Mouse (Mus musculus): ENCODE measurements around the gene Vmn1r84. TPM values are rescaled to one million over a fixed set of nuclear protein-coding genes. Genes with fewer than 3 reads are reported as not detected.

Gene Vmn1r84
- polyA plus RNA-seq (2015; fragmentation: Nextera tagmentation; extraction: Ambion mirVana) = not detected in 2 replicates

DNA sequence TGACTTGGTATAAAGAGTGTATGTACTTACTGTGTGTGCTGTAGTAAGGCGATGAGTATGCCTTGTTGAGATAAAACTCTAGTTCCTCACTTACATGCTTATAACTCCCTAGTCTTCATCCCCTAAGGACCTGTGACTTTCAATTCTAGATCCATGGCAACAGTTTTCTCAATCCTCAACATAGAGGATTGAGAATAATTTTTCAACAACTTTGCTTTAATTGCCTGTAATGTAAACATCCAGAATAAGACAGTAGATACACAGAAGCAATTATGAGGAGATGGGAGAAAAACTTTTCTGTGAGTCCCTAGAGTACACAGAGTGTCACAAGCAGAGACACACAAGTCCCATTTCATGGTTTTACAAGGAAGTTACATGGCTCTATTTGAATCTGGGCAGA lies at the start of gene Vmn1r84:
Gene Vmn1r84 (minus strand): TSS at position 101 of the 400 bp plus-strand sequence.
- Histone ChIP-seq H3K9ac (no peak within 1 kb of the TSS), H3K36me3 (no peaks in the 10 kb centered on the region), H3K27ac (no peak within 1 kb of the TSS), H3K27me3 (no peaks in the 10 kb centered on the region), H3K4me2 (no peak within 1 kb of the TSS), H3K4me1 (no peaks in the 10 kb centered on the region), H3K9me3 (peaks cover 3% of the 10 kb centered on the region; the same call in 1 of the 2 replicates), H3K4me3 (no peak within 1 kb of the TSS)
- ATAC-seq (ENCODE audit: insufficient number of reproducible peaks, insufficient read depth, low FRiP score, low TSS enrichment, low read depth) = no peak
- 60% methylated on average over 1 of the region's 1 CpGs for WGBS

DNA sequence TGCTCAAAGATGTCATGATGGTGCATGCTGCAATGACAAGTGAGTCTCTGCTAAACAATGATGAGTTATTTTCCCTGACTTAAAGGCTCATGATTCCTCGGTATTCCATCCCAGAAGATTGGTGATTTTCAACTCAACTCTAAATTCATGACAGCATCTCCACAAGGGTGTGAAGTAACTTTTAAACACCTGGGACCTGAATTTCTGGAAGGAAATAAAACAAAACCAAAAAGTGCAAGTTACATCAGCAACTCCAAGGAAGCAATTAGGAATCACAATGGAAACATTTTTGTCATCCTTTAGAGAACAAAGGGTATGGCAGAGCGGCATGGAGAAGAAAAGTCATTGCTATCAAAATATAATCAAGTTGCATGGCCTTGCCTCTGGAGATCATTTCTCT lies 39.7 kb downstream of the Vmn1r84 start, which contains the start of gene Vmn1r83:
Gene Vmn1r83 (minus strand): TSS at position 101 of the 400 bp plus-strand sequence.
- peaks cover 15% of the 10 kb centered on the region for H3K9me3 ChIP-seq
- ATAC-seq (ENCODE audit: insufficient number of reproducible peaks, insufficient read depth, low FRiP score, low TSS enrichment, low read depth) = no peak
- H3K4me2 ChIP-seq = no peak within 1 kb of the TSS
- H3K4me3 ChIP-seq = no peak within 1 kb of the TSS
- no peaks in the 10 kb centered on the region for H3K27me3 ChIP-seq
- H3K4me1 ChIP-seq = no peaks in the 10 kb centered on the region
- H3K27ac ChIP-seq = no peak within 1 kb of the TSS
- WGBS = 83% methylated on average over 2 of the region's 2 CpGs
- H3K36me3 ChIP-seq = no peaks in the 10 kb centered on the region
- no peak within 1 kb of the TSS for H3K9ac ChIP-seq

Small RNAs within 50 kb of the gene (microRNA-seq; reads per million reads assigned to microRNA genes)
- not detected for gene Gm23521

Other genes starting within 250 kb of the Vmn1r84 start
- gene Vmn1r78, start 219.0 kb downstream of the Vmn1r84 start, polyA plus RNA-seq (2015; fragmentation: Nextera tagmentation; extraction: Ambion mirVana) = not detected in 2 replicates
- gene Vmn1r79, start 198.0 kb downstream of the Vmn1r84 start, polyA plus RNA-seq (2015; fragmentation: Nextera tagmentation; extraction: Ambion mirVana) = not detected in 2 replicates
- gene Vmn1r80, start 180.0 kb downstream of the Vmn1r84 start, polyA plus RNA-seq (2015; fragmentation: Nextera tagmentation; extraction: Ambion mirVana) = not detected in 2 replicates
- not detected in 2 replicates for gene Vmn1r81, start 101.0 kb downstream of the Vmn1r84 start, polyA plus RNA-seq (2015; fragmentation: Nextera tagmentation; extraction: Ambion mirVana)
- not detected in 2 replicates for gene Vmn1r82, start 68.8 kb downstream of the Vmn1r84 start, polyA plus RNA-seq (2015; fragmentation: Nextera tagmentation; extraction: Ambion mirVana)
- not detected in 2 replicates for gene Vmn1r83, start 39.8 kb downstream of the Vmn1r84 start, polyA plus RNA-seq (2015; fragmentation: Nextera tagmentation; extraction: Ambion mirVana)
- 5.5 and 5.8 TPM in 2 replicates for gene Zfp551, start 53.5 kb upstream of the Vmn1r84 start, polyA plus RNA-seq (2015; fragmentation: Nextera tagmentation; extraction: Ambion mirVana)
- gene Zfp606, start 109.0 kb upstream of the Vmn1r84 start, polyA plus RNA-seq (2015; fragmentation: Nextera tagmentation; extraction: Ambion mirVana) = 27.3 and 29.1 TPM in 2 replicates
- gene 2900092C05Rik, start 143.2 kb upstream of the Vmn1r84 start, polyA plus RNA-seq (2015; fragmentation: Nextera tagmentation; extraction: Ambion mirVana) = not detected in 2 replicates
- 0.01 TPM in 1 of 2 replicates, not detected in the other for gene Vmn2r53, start 239.5 kb upstream of the Vmn1r84 start, polyA plus RNA-seq (2015; fragmentation: Nextera tagmentation; extraction: Ambion mirVana)

All from embryonic facial prominence, embryonic 13.5 days (tissue).